Mouse (Mus musculus): ENCODE results near the gene Nkapd1.
"Not testable (repeated sequence)": the region's sequence is repeated elsewhere in the genome, so short reads cannot be mapped to it uniquely, and the experiment has no call there.

Gene Nkapd1

DNA sequence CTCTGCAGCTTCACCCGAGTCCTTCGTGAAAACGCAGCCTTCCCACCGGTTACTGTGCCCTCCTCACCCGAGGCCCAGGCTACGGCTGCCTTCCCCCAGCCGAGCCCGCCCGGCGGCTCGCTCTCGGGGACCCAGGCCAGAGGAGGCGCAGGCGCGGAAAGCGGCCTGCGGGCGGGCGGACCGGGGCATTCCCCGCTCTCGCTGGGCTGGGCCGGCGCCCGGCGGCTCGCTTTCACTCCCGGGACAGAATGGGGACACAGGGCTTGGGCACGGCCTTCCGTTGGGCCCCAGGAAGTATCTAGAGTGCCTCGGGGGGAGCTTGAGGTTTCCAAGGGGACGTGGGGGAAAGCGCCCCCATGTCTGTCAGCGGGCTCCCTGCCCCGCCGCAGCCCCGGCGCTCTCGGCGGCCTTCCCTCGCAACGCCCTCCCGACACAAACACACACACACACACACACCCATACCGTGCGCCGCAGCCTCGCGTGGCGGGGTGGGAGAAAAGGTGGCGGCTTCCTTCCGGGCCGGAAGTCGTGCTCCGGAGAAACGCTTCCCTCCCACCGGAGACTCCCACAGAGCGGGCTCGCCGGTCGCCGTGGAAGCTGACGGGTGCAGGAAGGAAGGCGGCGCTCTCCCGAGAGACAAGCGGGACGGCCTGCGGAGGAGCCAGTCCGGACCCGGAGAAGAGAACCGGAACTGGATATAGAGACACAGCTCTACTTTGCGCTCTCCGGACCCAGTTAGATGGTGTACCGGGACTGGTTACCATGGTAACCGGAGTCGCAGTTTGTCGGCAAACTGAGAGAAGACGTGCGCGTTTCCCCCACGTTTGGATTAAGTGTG, at the start of gene Nkapd1, which contains the start of gene Pih1d2:
TSS of gene Nkapd1 (minus strand) at position 699 of the 838 bp plus-strand sequence.
TSS of gene Pih1d2 (plus strand) at position 556 of the 838 bp plus-strand sequence.
- DNase-seq (ENCODE audit: low read depth, low spot score) = peak; percentile 76

DNA sequence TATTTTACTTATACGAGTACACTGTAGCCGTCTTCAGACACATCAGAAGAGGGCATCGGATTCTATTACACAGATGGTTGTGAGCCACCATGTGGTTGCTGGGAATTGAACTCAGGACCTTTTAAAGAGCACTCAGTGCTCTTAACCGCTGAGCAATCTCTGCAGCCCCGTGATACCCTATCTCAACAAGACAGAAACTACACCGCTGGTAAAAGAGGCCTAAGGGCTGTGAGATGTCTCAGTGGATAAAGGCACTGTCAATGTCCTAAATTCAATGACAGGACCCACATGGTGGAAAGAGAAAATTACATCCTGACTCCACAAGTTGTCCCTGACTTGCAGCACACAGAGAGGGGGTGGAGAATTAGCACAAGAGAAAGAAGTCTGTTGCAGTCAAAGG, 49.2 kb upstream of the Nkapd1 start:
- no peak for DNase-seq (ENCODE audit: low read depth, low spot score)

DNA sequence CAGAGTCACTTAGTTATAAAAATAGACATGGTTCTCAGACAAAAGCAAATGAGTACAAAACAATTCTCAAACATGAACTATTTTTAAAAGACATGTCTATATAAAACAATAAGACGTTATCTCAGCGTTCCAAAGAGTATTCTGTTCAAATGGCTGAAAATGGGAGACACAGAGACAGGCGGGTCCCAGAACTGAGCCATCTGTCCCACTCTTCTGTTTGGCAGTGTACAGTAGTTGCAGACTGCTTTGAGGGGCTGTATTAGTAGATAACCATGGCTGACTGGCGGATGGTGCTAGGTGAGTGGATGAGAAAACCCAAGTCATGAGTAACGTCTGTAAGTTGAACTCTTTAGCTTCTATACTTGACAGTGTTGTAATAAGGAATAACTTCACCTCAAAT, 47.6 kb upstream of the Nkapd1 start:
- no peak for DNase-seq (ENCODE audit: low read depth, low spot score)

DNA sequence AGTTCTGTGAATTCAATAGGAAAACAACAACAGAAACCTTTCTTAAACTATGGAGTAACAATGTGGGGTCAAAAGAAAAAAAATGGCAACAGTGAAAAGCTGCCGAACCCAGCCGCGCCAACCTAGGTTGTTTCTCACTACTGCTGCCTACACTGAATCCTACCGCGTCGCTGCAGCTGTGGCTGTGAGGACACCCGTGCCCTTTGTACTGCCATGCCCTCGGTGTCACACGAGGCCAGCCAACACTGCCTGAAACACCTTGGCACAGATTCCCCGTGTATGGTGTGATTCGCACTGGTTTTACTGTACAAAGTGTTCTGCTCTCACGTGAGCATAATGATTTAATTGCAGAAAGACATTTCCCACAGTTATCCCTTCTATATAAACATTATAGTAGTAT, 43.2 kb upstream of the Nkapd1 start:
- DNase-seq (ENCODE audit: low read depth, low spot score) = no peak

DNA sequence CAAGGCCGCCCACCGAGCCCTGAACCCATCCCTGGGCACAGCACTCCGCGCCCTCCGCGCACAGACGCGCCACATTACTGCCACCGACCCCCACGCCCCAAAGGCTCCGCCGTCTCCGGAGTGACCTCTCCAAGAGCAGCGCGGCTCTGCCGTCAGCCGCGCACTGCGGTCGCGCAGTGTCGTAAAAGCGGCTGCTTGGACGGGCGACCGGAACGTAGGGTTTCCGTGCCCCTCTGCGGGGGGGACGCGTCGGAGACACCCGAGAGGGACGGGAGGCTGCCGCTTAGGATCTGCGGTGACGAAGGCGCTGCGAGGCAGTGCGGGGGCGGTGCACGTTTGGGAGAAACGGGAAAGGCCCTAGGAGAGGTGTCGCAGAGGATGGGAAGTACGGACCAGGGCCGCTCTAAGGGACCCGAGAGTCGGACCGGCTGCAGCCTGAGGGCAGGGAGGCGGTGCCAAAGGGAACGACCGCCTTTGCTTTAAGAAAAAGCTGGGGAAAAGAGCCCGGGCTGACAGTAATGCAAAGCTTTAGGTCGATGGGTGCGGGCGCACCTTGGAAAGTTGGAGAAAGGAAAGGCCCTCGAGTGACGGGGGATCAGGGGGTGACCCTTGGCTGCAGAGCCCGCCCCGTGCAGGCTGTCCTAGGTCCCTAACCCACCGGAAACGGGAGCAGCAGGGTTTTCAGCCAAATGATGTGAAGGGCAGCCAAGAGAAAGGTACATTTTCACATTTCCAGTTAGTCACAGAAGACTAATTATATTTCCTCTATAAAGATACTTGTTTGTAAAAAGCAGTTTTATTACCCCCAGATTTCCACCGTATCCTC, 42.3 kb upstream of the Nkapd1 start, which contains the start of gene Dlat:
TSS of gene Dlat (minus strand) at position 389 of the 826 bp plus-strand sequence.
- peak; percentile 74 for DNase-seq (ENCODE audit: low read depth, low spot score)

DNA sequence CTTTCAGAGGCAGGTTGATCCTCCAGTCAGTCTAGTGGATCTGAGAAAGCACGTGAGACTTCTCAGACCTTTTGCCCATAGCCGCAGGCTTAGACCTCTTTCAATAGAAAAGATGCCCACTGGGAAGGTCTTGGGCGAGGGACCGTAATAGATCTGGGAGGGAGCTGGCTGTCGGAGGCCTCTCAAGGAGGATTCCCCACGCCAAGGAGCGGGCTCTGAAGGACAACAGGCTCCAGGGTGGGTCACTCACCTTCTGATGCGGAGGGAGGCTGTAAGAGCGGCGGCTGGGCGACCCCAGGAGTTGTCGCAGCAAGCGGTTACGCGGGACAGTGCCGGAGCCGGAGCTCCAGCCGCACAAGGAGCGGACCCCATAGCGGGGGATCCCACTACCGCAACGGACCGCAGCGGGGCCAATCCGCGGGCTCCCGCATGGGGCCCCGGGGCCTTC, 41.7 kb upstream of the Nkapd1 start:
- peak; percentile 14 for DNase-seq (ENCODE audit: low read depth, low spot score)

DNA sequence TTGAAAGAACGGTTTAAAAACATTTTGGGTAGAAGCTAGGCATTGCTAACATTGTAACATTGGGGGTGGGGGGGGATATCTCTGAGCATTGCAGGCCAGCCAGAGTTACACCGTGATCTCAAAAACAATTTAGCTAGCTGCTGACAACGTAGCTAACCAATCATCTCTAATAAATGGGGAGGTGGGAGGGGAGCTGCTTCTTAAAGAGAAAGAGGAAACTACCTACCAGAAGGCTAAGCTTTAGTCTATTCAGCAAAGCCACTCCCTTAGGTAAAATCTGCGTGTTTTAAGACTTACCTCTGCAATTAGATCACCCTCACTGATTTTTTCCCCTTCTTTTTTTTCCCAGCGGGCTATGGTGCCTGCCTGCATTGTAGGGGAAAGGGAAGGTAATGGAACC, 41.1 kb upstream of the Nkapd1 start:
- no peak for DNase-seq (ENCODE audit: low read depth, low spot score)

DNA sequence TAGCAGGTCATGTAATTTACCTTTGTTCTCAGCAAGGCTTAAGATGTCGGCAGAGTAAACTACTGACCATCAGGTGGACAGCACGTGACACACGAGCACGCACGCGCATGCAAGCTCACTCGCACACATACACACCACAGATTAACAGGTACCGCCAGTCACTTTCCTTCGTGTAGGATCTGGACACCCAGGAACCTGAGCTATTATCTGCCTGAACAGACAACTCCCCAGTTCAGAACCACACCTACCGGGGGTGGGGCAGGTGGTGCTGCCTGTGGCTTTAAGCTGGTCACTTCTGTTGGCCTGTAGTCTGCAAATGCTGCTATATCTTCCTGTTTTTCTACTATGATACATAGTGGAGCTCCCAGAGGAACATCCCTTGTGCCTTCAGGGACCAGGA, 33.2 kb upstream of the Nkapd1 start:
- no peak for DNase-seq (ENCODE audit: low read depth, low spot score)

DNA sequence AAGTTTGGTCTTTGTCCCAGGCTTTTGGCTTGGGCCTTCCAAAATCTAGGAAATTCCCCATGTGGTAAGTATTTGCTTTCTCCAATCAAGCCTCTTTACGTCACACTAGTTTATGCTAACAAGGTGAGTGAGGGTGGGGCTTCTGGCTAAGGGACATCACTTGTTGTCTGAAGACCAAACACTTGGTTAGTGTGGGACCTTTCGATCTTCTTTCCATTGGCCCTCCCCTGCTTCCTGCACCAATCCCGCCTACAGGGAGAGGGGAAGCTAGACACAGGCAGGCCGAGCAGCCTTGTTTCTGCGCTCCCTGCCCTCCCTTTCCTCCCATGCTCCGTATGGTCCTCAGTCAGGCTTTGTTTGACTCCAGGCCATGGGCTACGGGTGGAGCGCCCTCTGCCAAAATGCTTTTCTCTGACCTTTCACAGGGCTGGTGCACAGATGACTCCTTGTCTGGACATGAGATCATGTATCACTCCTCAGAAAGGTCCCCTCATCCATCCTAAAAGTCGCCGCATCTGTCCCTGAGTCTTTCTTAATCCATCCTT, 29.6 kb upstream of the Nkapd1 start:
- no peak for DNase-seq (ENCODE audit: low read depth, low spot score)

DNA sequence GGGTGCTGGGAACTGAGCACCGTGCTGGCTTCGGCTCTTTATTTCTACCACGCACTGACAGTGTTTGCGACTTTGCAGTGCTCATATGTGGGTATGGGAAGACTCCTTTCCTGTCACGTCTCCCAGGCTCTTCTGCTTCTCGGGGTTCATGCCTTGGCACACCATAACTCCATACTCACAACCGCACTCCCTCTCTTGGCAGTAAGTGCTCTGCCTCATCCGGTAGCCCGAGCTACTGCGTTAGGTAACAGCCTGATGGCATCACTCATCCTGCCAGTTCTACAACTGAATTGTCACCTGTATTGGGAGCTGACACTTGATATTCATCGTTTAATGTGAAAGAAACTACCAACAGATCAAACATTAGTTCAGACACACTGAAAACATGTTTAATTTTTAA, 17.0 kb upstream of the Nkapd1 start:
- DNase-seq (ENCODE audit: low read depth, low spot score) = no peak

DNA sequence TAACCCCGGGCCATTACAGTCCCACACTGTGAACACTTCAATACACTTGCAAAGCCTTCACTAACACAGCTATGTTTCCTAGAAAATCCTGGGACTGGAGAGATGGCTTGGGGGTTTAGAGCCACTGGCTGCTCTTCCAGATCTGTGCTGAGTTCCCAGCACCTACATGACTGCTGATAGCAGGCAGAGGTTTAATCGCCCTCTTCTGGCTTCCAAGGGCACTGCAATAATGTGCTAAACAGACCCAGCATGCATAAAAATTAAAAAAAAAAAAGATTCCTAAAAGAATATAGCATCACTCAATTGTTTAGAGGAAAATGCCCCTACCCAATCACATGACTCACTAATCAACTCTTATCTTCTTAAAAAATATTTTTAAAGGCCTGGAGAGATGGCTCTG, 15.8 kb upstream of the Nkapd1 start:
- no peak for DNase-seq (ENCODE audit: low read depth, low spot score)

DNA sequence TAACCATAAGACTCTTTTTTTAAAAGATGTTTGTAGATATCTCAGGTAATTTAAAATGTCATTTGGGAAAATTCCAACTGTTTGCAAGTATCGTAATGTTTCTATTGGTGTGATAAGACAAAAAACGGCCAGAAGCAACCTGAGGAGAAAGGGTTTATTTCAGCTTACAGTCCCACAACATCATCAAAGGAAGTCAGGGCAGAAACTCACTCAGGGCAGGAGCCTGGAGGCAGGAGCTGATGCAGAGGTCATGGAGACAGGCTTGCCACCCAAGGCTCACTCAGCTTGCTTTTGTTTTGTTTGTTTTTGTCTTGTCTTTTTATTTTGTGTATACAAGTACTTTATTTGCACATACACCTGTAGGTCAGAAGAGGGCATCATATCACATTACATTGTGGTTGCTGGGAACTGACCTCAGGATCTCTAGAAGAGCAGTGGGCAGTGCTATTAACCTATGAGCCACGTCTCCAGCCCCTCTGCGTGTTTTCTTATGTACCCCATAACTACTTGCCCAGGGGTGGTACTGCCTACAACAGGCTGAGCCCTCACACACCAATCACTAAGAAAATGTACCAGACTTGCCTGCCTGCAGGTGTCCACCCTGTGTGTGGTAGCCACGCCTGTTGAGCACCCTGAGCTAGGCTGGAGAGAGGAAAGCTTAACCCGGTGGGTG, 14.9 kb upstream of the Nkapd1 start:
- DNase-seq (ENCODE audit: low read depth, low spot score) = no peak

DNA sequence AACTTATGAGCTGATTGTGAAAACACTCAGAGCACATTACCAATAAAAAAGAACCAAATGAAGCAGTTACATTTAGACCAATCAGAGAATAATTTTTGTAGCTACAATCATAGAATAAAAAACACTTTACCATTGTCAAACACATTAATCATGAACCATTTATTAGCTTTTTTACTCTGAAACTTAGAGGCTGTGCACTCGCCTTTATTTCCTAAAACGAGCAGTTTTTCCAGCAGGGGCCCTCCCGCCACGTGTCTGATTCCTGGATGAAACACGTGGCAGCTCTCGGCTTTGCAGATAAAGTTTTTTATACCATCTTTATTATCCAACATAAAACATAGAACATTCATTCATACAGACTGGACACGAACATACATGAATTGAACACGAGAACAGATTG, 13.6 kb upstream of the Nkapd1 start:
- DNase-seq (ENCODE audit: low read depth, low spot score) = not testable (repeated sequence)

DNA sequence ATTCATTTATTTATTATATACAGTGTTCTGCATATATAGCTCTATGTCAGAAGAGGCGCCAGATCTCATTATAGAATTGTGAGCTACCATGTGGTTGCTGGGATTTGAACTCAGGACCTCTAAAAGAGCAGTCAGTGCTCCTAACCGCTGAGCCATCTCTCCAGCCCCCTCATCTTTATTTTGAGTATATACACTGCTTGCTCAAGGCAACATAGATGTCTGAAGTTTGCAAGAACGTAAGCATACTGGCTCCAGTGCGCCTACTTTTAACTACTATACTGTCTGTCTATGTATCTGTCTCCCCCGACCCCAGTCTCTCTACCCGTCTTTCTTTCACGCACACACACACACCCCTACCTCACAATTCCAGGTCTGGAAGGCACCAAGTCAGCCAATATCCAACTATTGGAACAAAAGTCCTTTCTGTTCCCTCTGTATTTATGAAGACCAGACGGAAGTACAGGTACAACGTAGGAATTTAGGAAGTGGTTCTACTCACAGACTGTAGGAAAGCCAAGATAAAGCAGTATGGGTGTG, 598 bp upstream of the Nkapd1 start:
- no peak for DNase-seq (ENCODE audit: low read depth, low spot score)

DNA sequence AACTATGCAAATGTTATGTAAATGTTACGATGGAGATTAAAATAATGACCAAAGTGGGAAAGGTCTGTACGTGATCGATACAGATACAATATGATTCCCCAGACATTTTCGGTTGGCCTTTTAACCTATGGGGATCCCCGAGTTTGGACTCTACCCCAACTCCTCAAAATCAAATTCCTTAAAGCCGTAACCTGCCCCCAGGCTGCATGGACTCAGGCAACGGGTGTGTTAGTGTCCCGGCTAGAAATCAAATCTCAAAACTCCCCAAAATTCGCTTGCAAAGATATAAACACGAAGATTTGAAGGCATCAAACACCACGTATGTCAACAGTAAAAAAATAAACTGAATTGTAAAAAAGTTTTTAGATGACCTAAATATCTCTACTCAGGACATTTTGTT, 1.1 kb downstream of the Nkapd1 start:
- DNase-seq (ENCODE audit: low read depth, low spot score) = no peak

DNA sequence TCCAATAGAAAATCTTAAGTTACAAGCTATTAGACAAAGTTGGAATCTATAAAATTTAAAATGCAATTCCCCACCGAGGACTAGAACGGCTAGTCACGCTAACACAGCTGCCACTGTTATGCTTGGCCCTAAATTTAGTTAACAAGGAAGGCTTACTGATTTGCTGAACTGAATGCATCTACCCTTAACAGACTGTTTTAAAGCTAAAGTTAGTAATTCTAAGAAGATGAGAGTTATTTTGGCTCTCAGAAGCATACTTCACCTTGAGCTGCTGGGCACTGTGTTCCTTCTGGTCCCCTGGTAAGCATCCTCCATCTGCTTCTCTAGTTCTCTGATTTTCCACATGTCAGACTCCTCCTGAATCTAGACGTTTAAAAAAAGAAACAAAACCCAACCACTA, 5.1 kb downstream of the Nkapd1 start:
- DNase-seq (ENCODE audit: low read depth, low spot score) = no peak

DNA sequence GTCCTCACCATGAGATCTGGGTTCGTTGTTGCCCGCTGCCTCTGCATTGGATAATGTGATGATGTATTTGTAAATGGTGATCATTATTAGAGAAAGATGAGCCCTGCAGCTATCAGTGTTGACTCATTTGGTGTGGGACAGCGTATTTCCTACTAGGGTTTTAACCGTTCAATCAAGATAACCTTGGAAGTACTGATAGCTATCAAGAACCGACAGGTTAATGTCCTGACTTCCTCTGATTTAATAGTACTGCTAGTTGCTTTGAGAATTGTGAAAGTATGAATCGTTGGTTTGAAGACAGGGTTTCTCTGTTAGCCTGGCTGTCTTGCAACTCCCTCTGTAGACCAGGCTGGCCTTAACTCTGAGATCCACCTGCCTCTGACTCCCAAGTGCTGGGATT, 12.9 kb downstream of the Nkapd1 start:
- DNase-seq (ENCODE audit: low read depth, low spot score) = no peak

DNA sequence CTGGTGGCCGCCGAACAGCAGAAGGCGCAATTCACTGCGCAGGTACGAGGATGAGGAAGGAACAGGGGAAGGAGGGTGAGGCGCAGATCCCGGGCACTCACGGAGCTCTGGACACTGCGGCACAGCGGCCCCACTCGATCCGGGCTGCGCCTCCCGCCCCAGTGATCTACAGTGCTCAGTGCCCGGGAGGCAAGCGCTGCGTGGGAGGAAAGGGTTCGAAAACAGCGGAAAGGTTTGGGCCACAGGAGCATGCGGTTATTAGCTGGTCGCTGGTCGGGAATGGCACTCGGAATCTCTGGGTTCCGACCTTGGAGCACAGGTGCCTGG, 13.3 kb downstream of the Nkapd1 start:
- no peak for DNase-seq (ENCODE audit: low read depth, low spot score)

DNA sequence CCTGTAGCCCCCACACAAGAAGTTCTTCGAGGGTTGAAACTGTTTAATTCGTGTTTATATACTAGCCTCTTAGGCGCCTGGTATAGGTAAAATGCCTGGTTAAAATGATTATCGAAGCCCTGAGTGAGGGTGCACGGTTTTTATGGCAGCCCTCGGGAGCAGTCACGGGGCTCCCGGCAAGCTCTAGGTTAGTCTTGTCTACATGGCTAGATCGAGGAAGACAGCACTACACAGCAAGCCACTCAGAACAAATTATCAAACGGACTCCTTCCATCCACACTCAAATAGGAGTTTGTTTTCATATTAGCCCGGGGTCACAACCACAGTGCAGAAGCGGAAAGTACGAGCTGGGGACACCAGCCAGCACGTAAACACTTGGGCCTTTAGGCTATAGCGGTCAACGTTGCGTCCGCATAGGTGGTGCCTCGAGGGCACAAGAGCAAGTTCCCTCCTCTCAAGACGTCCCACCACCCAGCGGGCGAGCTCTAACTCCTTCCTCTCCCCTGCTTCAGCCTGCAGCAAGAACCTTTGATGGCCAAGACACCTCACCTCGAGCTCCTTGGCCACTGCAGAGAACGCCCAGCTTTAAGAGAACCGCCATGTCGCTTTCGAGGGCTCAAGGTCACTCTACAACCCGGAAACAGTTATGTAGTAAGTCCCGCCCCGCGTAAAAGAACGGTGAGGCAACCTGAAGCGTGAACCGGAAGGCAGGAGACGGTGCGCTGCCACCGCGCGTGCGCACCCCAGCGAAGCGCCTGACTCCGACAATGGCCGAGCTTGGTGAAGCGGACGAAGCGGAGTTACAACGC, 13.9 kb downstream of the Nkapd1 start, which contains the start of the genes Sdhd and Timm8b:
TSS of gene Sdhd (minus strand) at position 624 of the 809 bp plus-strand sequence.
TSS of gene Timm8b (plus strand) at position 722 of the 809 bp plus-strand sequence.
- DNase-seq (ENCODE audit: low read depth, low spot score) = peak; percentile 91

DNA sequence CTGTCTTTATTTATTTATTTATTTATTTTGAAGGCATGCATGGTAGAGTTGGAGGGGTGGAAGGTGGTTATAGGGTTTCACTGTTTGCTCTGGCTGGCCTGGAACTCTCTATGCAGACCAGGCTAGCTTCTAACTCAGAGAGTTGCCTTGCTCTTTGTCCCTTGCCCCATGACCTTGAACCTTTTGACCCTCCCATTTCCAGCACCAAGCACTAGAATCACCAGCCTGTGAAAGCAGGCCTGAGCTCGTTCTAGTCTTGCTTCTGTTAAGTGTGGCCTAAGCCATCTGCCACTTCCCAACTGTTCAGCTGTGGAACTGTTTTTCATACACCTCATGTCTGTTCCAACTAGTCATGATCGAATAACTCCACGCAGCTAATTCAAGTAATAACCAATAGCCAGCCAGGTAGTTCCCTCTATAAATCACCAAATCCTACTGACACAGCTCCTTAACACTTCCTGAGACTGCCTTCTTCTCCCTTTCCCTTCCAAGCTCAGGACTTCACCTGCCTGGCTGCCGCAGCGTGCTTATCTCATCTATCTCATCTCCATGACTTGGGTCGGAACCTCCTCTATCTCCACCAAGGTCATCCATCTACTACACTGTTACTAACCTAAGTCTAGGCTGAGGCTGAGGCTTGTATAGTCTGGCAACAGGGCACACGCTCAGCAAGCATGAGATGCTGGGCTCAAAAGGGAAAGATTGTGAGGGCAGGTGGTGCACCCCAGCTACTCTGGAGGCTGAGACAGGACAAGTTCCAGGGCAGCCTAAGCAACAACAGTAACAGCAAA, 15.0 kb downstream of the Nkapd1 start:
- no peak for DNase-seq (ENCODE audit: low read depth, low spot score)
